Mouse (Mus musculus): Measurements from ENCODE around the gene Tceal9.

- TF ChIP-seq CTCF (IDR thresholded peaks at IDR 0.05; ENCODE audit: extremely low read depth, insufficient read length, insufficient replicate concordance, low read depth, low read length): no peak
- TF ChIP-seq POLR2A (IDR thresholded peaks at IDR 0.05; ENCODE audit: low read depth, low read length): no peak
These were observed 48.0 kb upstream of the Tceal9 start for GRCm38 (mm10) chrX:136196873-136197272.
